Mouse (Mus musculus): ENCODE measurements at regions not wholly inside any gene's neighbourhood (a gene's known extent, or its start where the extent isn't known, plus 50 kb on each side); places are given as distances from the start of the nearest gene placed in this dataset.

GRCm38 (mm10) chr4:114716703-114717102, 104.8 kb upstream of the Gm12830 start:
- no peak for DNase-seq (ENCODE audit: low spot score in 2 of 2)

- no peak for DNase-seq (ENCODE audit: low spot score in 2 of 2)
These were observed 100.8 kb upstream of the Gm12830 start for GRCm38 (mm10) chr4:114720696-114721095.

GRCm38 (mm10) chr4:114721386-114721785, 100.1 kb upstream of the Gm12830 start:
- DNase-seq (ENCODE audit: low spot score in 2 of 2): no peak

GRCm38 (mm10) chr4:114728235-114729000, 93.1 kb upstream of the Gm12830 start:
- DNase-seq (ENCODE audit: low spot score in 2 of 2): no peak

- DNase-seq (ENCODE audit: low spot score in 2 of 2): no peak
These were observed 88.1 kb upstream of the Gm12830 start for GRCm38 (mm10) chr4:114733256-114734004.

GRCm38 (mm10) chr4:114738903-114739667, 82.4 kb upstream of the Gm12830 start:
- DNase-seq (ENCODE audit: low spot score in 2 of 2): no peak

- DNase-seq (ENCODE audit: low spot score in 2 of 2): no peak
These were observed 73.4 kb upstream of the Gm12830 start for GRCm38 (mm10) chr4:114748131-114748530.

- no peak for DNase-seq (ENCODE audit: low spot score in 2 of 2)
These were observed 61.7 kb upstream of the Gm12830 start for GRCm38 (mm10) chr4:114759837-114760236.

- DNase-seq (ENCODE audit: low spot score in 2 of 2): no peak
These were observed 54.7 kb upstream of the Gm12830 start for GRCm38 (mm10) chr4:114766643-114767393.

Data from layer of hippocampus, adult 18-20 months (tissue).